Comparison of ENCODE assay signal across 12 mouse cellular contexts in the genomic region with DNA sequence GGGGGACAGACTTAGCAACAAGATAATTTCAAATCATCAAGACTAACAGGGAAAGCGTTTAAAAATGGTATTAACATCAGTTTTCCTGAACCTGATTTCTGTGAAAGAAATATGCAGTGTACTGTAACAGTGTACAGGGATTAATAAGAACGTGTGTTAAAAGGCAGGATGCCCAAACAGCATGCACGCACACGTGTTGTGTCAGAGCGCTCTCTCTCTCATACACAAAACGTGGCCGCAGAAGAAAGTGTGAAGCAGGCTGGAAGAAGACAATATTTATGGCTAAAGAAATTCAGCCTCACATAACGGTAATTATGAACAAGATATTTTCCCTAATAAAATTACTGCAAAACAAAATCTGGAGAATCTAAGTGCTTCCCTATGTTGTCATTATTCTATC. TPM values are rescaled to one million over a fixed set of nuclear protein-coding genes. Genes with fewer than 3 reads are reported as not detected.
DNase-seq lines count a peak whose midpoint lies in the region; ATAC-seq and TF ChIP-seq lines count a peak whose summit lies in the region.
"Had no signal": no experiment of that assay in that cellular context is flagged by ENCODE, and none has a peak within 500 bp of the region (broad histone marks: within the 10 kb centered on the region; RNA-seq: fewer than 3 reads in every experiment).

No protein-coding gene starts in this region.

- H3K27ac ChIP-seq in forebrain, embryonic 10.5 days: peak overlapping the region; percentile 88
- H3K27ac ChIP-seq in forebrain, embryonic 11.5 days (ENCODE audit: low read depth, low read length): no peak overlapping the region
- H3K27ac ChIP-seq in layer of hippocampus, adult 2 months: peak overlapping the region; percentile 53
- H3K27ac ChIP-seq in intestine, postnatal 0 days (ENCODE audit: low read depth, low read length): no peak overlapping the region
- no peak overlapping the region for H3K27ac ChIP-seq in neural tube, embryonic 13.5 days (replicated peaks)
- H3K27ac ChIP-seq: gastrocnemius, adult 2 months; liver, embryonic 15.5 days had no signal

- H3K36me3 ChIP-seq in forebrain, embryonic 10.5 days (replicated peaks): no peaks in the 10 kb centered on the region
- no peaks in the 10 kb centered on the region for H3K36me3 ChIP-seq in forebrain, embryonic 11.5 days (ENCODE audit: control insufficient read depth, insufficient read depth, low read length)
- no peaks in the 10 kb centered on the region for H3K36me3 ChIP-seq in intestine, postnatal 0 days (ENCODE audit: control insufficient read depth, insufficient read depth)
- H3K36me3 ChIP-seq in neural tube, embryonic 13.5 days: no peaks in the 10 kb centered on the region
- H3K36me3 ChIP-seq: liver, embryonic 15.5 days had no signal

- WGBS in forebrain, embryonic 10.5 days: 47% methylated on average over 8 of the region's 8 CpGs
- 35% methylated on average over 8 of the region's 8 CpGs for WGBS in forebrain, embryonic 11.5 days
- 59% methylated on average over 8 of the region's 8 CpGs for WGBS in intestine, postnatal 0 days
- 33% methylated on average over 8 of the region's 8 CpGs for WGBS in neural tube, embryonic 13.5 days

- peaks cover 75% of the 10 kb centered on the region for H3K27me3 ChIP-seq in forebrain, embryonic 10.5 days (ENCODE audit: poor library complexity, severe bottlenecking)
- peaks cover 18% of the 10 kb centered on the region for H3K27me3 ChIP-seq in forebrain, embryonic 11.5 days (ENCODE audit: control insufficient read depth, insufficient read depth, low read length)
- H3K27me3 ChIP-seq in intestine, postnatal 0 days (replicated peaks; ENCODE audit: control insufficient read depth, insufficient read depth, low read length): peaks cover 68% of the 10 kb centered on the region
- peaks cover 83% of the 10 kb centered on the region for H3K27me3 ChIP-seq in neural tube, embryonic 13.5 days

- no peaks in the 10 kb centered on the region for H3K9me3 ChIP-seq in forebrain, embryonic 10.5 days
- H3K9me3 ChIP-seq in forebrain, embryonic 11.5 days (ENCODE audit: control insufficient read depth, low read length): no peaks in the 10 kb centered on the region
- no peaks in the 10 kb centered on the region for H3K9me3 ChIP-seq in intestine, postnatal 0 days (ENCODE audit: control insufficient read depth)
- no peaks in the 10 kb centered on the region for H3K9me3 ChIP-seq in neural tube, embryonic 13.5 days
- H3K9me3 ChIP-seq: liver, embryonic 15.5 days had no signal

- DNase-seq in forebrain, embryonic 10.5 days (ENCODE audit: extremely low spot score, low spot score): no peak
- DNase-seq in forebrain, embryonic 11.5 days (ENCODE audit: low spot score): no peak
- DNase-seq in layer of hippocampus, adult 2 months (ENCODE audit: low spot score in 2 of 2): no peak
- DNase-seq in layer of hippocampus, adult 9-11 months: no peak
- DNase-seq in spleen, postnatal 4 days (ENCODE audit: low spot score in 2 of 2): no peak
- no peak for DNase-seq in thymus, postnatal 14 days
- DNase-seq: kidney, postnatal 25 days had no signal

- H3K4me1 ChIP-seq in forebrain, embryonic 10.5 days: peaks cover 71% of the 10 kb centered on the region
- peaks cover 30% of the 10 kb centered on the region; the same call in 1 of the 2 replicates for H3K4me1 ChIP-seq in forebrain, embryonic 11.5 days (replicated peaks; ENCODE audit: control insufficient read depth, insufficient read depth, low read length)
- H3K4me1 ChIP-seq in intestine, postnatal 0 days (replicated peaks; ENCODE audit: control insufficient read depth, insufficient read depth, low read length): no peaks in the 10 kb centered on the region
- peaks cover 37% of the 10 kb centered on the region for H3K4me1 ChIP-seq in neural tube, embryonic 13.5 days (replicated peaks)

- H3K9ac ChIP-seq in forebrain, embryonic 11.5 days (ENCODE audit: low read length): no peak overlapping the region; the same call in 1 of the 2 replicates
- no peak overlapping the region for H3K9ac ChIP-seq in intestine, postnatal 0 days (ENCODE audit: low read depth, low read length)
- H3K9ac ChIP-seq in neural tube, embryonic 13.5 days: no peak overlapping the region
- H3K9ac ChIP-seq: liver, embryonic 15.5 days had no signal

- H3K4me3 ChIP-seq in forebrain, embryonic 10.5 days: peak overlapping the region; percentile 51
- no peak overlapping the region for H3K4me3 ChIP-seq in forebrain, embryonic 11.5 days (ENCODE audit: low read depth, low read length)
- no peak overlapping the region; the same call in 1 of the 2 replicates for H3K4me3 ChIP-seq in layer of hippocampus, adult 2 months
- peak overlapping the region; percentile 36 for H3K4me3 ChIP-seq in intestine, postnatal 0 days (ENCODE audit: low read depth, low read length)
- 0 out of 2 replicates have a peak overlapping the region, but pooled peaks have one; percentile 35 for H3K4me3 ChIP-seq in neural tube, embryonic 13.5 days

- no peak overlapping the region; the same call in 1 of the 2 replicates for H3K4me2 ChIP-seq in forebrain, embryonic 11.5 days (ENCODE audit: low read depth, low read length, severe bottlenecking)
- H3K4me2 ChIP-seq in intestine, postnatal 0 days (replicated peaks; ENCODE audit: low read depth): peak overlapping the region; percentile 66; the same call in 1 of the 2 replicates
- H3K4me2 ChIP-seq in neural tube, embryonic 13.5 days: peak overlapping the region; percentile 56; the same call in 1 of the 2 replicates

- ATAC-seq in forebrain, embryonic 11.5 days (replicated peaks; ENCODE audit: low FRiP score): no peak
- no peak for ATAC-seq in intestine, postnatal 0 days
- no peak for ATAC-seq in neural tube, embryonic 13.5 days (ENCODE audit: low read depth)

- TF ChIP-seq CTCF in layer of hippocampus, adult 2 months (conservative IDR thresholded peaks at IDR 0.05): no peak
- no peak for TF ChIP-seq CTCF in intestine, postnatal 0 days (IDR thresholded peaks at IDR 0.05; ENCODE audit: low read depth)

RNA-seq across cellular contexts. Expression of gene Lef1, which starts 4.9 kb away (rescaled TPM):
- 48.3 and 50.7 TPM in 2 replicates for polyA plus RNA-seq in forebrain, embryonic 10.5 days (2016; fragmentation: Nextera tagmentation; extraction: Ambion mirVana)
- polyA plus RNA-seq in forebrain, embryonic 11.5 days (2014; fragmentation: Nextera tagmentation; extraction: Ambion mirVana): 60.8 and 70.0 TPM in 2 replicates
- 1 to 10 TPM; 6.2 to 7.1 TPM for total RNA-seq in layer of hippocampus, adult 2 months (2021)
- polyA plus RNA-seq in intestine, postnatal 0 days (2015; fragmentation: Nextera tagmentation; extraction: Ambion mirVana): 0.25 and 0.27 TPM in 2 replicates
- 7.7 and 12.3 TPM in 2 replicates for polyA plus RNA-seq in neural tube, embryonic 13.5 days (2015; fragmentation: Nextera tagmentation; extraction: Ambion mirVana)
- total RNA-seq: common myeloid progenitor, adult 5-6 weeks had no signal

Comparison
In these comparisons a context has a peak if more than half of its experiments do, and no peak if none do; other contexts are left out.
1. H3K27ac ChIP-seq: peak in forebrain, embryonic 10.5 days (single experiment) and layer of hippocampus, adult 2 months (single experiment); none in forebrain, embryonic 11.5 days (single experiment), intestine, postnatal 0 days (single experiment) and neural tube, embryonic 13.5 days (single experiment).
2. H3K4me3 ChIP-seq: peak in forebrain, embryonic 10.5 days (single experiment), intestine, postnatal 0 days (single experiment) and neural tube, embryonic 13.5 days (single experiment); none in forebrain, embryonic 11.5 days (single experiment) and layer of hippocampus, adult 2 months (single experiment).